Mouse (Mus musculus) liver, adult 2 months (tissue): ENCODE measurements around the gene Gm2a. TPM values are rescaled to one million over a fixed set of nuclear protein-coding genes. Genes with fewer than 3 reads are reported as not detected.

Experiments
- DNase-seq: peaks from one replicate; pipeline ENCODE4 v3.0.0-alpha.2; 2011; ENCODE audit warnings: low read depth, low spot score; ENCODE audit errors: extremely low read depth
- H3K27ac ChIP-seq: fragments of 200-500 bp; replicated peaks from 2 replicates; pipeline ENCODE4 v1.5.1; 2012; ENCODE audit warnings: low read depth, mild to moderate bottlenecking, control low read depth, inconsistent platforms, low read length; ENCODE audit not compliant: insufficient read depth
- H3K27me3 ChIP-seq: fragments of 200-500 bp; 2 replicates; pipeline ENCODE4 v1.6.1; 2012; ENCODE audit warnings: mild to moderate bottlenecking, moderate library complexity, low read length, inconsistent platforms; ENCODE audit not compliant: control insufficient read depth, insufficient read depth
- H3K36me3 ChIP-seq: fragments of 200-500 bp; 2 replicates; pipeline ENCODE4 v1.6.1; 2012; ENCODE audit warnings: low read length, inconsistent platforms; ENCODE audit not compliant: control insufficient read depth, insufficient read depth
- H3K4me1 ChIP-seq: fragments of 200-500 bp; 2 replicates; pipeline ENCODE4 v1.6.1; 2011; ENCODE audit warnings: low read length; ENCODE audit not compliant: control insufficient read depth, insufficient read depth
- H3K4me3 ChIP-seq: fragments of 200-500 bp; 2 replicates; pipeline ENCODE4 v1.5.1; 2011; ENCODE audit warnings: low read depth, mild to moderate bottlenecking, control low read depth, low read length, moderate library complexity; ENCODE audit not compliant: insufficient read depth
- H3K79me2 ChIP-seq: fragments of 200-500 bp; 2 replicates; pipeline ENCODE4 v1.6.1; 2012; ENCODE audit warnings: inconsistent platforms, mild to moderate bottlenecking, low read length, moderate library complexity; ENCODE audit not compliant: control insufficient read depth, insufficient read depth
- H3K9ac ChIP-seq: fragments of 200-500 bp; 2 replicates; pipeline ENCODE4 v1.6.1; 2012; ENCODE audit warnings: low read depth, mild to moderate bottlenecking, control low read depth, inconsistent platforms, low read length
- CTCF ChIP-seq: fragments of 200-500 bp; IDR thresholded peaks from 2 replicates; pipeline ENCODE4 v1.5.1; 2011; ENCODE audit warnings: low read depth, low read length, control low read depth
- POLR2A ChIP-seq: fragments of 200-500 bp; IDR thresholded peaks from 2 replicates; pipeline ENCODE4 v1.6.1; 2011; ENCODE audit warnings: low read length, control low read depth; ENCODE audit not compliant: insufficient read depth; ENCODE audit errors: extremely low read depth
- WGBS: fragments of 180-500 bp; shearing (Covaris S2); methylation state at CpG from one replicate; pipeline ENCODE4 v1.1.7; 2018; 5-methylcytosine and 5-hydroxymethylcytosine counted together
- polyA plus RNA-seq: library from polyadenylated mRNA; depleted of rRNA; stranded (reverse); fragments of >200 nt; gene quantifications from 2 replicates; pipeline ENCODE4 v1.2.3, GENCODE M21; 2012
- total RNA-seq: library from RNA; depleted of rRNA; stranded (reverse); fragments of >200 nt; gene quantifications from 2 replicates; pipeline ENCODE4 v1.2.3, GENCODE M21; 2014

The Gm2a gene
- total and polyA plus RNA-seq, 2 experiments, result 41.1 to 73.6 TPM

GRCm38 (mm10) chr11:55069023-55069422, 28.9 kb upstream of the Gm2a start:
- Histone ChIP-seq H3K4me3 (no peak overlapping the region), H3K27me3 (no peaks in the 10 kb centered on the region), H3K27ac (no peak overlapping the region), H3K4me1 (no peaks in the 10 kb centered on the region), H3K9ac (no peak overlapping the region), H3K79me2 (no peaks in the 10 kb centered on the region), H3K36me3 (no peaks in the 10 kb centered on the region)
- WGBS, result 74% methylated on average over 2 of the region's 2 CpGs
- DNase-seq, result no peak
- TF ChIP-seq POLR2A (no peak), CTCF (no peak)

GRCm38 (mm10) chr11:55071344-55071743, 26.6 kb upstream of the Gm2a start:
- TF ChIP-seq POLR2A (no peak), CTCF (no peak)
- Histone ChIP-seq H3K4me1 (no peaks in the 10 kb centered on the region), H3K4me3 (no peak overlapping the region), H3K27me3 (no peaks in the 10 kb centered on the region), H3K36me3 (no peaks in the 10 kb centered on the region), H3K9ac (no peak overlapping the region), H3K79me2 (no peaks in the 10 kb centered on the region), H3K27ac (no peak overlapping the region)
- 94% methylated on average over 5 of the region's 5 CpGs for WGBS
- no peak for DNase-seq

GRCm38 (mm10) chr11:55072467-55072866, 25.4 kb upstream of the Gm2a start:
- DNase-seq, result no peak
- H3K36me3 ChIP-seq, result no peaks in the 10 kb centered on the region
- 85% methylated on average over 8 of the region's 8 CpGs for WGBS
- H3K9ac ChIP-seq, result no peak overlapping the region
- TF ChIP-seq POLR2A (no peak), CTCF (no peak)
- H3K4me3 ChIP-seq, result no peak overlapping the region
- H3K4me1 ChIP-seq, result no peaks in the 10 kb centered on the region
- no peak overlapping the region for H3K27ac ChIP-seq
- no peaks in the 10 kb centered on the region for H3K79me2 ChIP-seq
- no peaks in the 10 kb centered on the region for H3K27me3 ChIP-seq

GRCm38 (mm10) chr11:55073191-55073590, 24.7 kb upstream of the Gm2a start:
- WGBS, result 83% methylated on average over 10 of the region's 10 CpGs
- H3K79me2 ChIP-seq, result no peaks in the 10 kb centered on the region
- TF ChIP-seq POLR2A, result no peak
- no peak for TF ChIP-seq CTCF
- H3K4me3 ChIP-seq, result no peak overlapping the region
- no peak overlapping the region for H3K27ac ChIP-seq
- no peak for DNase-seq
- H3K27me3 ChIP-seq, result no peaks in the 10 kb centered on the region
- no peaks in the 10 kb centered on the region for H3K36me3 ChIP-seq
- no peaks in the 10 kb centered on the region for H3K4me1 ChIP-seq
- no peak overlapping the region for H3K9ac ChIP-seq

GRCm38 (mm10) chr11:55075602-55076001, 22.3 kb upstream of the Gm2a start:
- H3K4me3 ChIP-seq, result no peak overlapping the region
- H3K4me1 ChIP-seq, result no peaks in the 10 kb centered on the region
- no peak for DNase-seq
- H3K79me2 ChIP-seq, result no peaks in the 10 kb centered on the region
- 38% methylated on average over 2 of the region's 2 CpGs for WGBS
- no peak overlapping the region for H3K27ac ChIP-seq
- no peak for TF ChIP-seq CTCF
- TF ChIP-seq POLR2A, result no peak
- H3K36me3 ChIP-seq, result no peaks in the 10 kb centered on the region
- H3K9ac ChIP-seq, result no peak overlapping the region
- H3K27me3 ChIP-seq, result no peaks in the 10 kb centered on the region

GRCm38 (mm10) chr11:55076234-55076633, 21.7 kb upstream of the Gm2a start:
- no peaks in the 10 kb centered on the region for H3K27me3 ChIP-seq
- no peaks in the 10 kb centered on the region for H3K4me1 ChIP-seq
- H3K4me3 ChIP-seq, result no peak overlapping the region
- H3K27ac ChIP-seq, result no peak overlapping the region
- no peak overlapping the region for H3K9ac ChIP-seq
- no peak for DNase-seq
- no peaks in the 10 kb centered on the region for H3K36me3 ChIP-seq
- no peaks in the 10 kb centered on the region for H3K79me2 ChIP-seq
- 95% methylated on average over 5 of the region's 5 CpGs for whole genome bisulfite sequencing
- TF ChIP-seq CTCF, result no peak
- TF ChIP-seq POLR2A, result no peak
